Mouse (Mus musculus) CH12.LX (cell line): ENCODE results near the gene Zc3h18. TPM values are rescaled to one million over a fixed set of nuclear protein-coding genes. Genes with fewer than 3 reads are reported as not detected.
A peak's percentile ranks its signal among the peaks of the same experiment; 100 is the strongest.

Experiments used
- DNase-seq: peaks from one replicate; pipeline ENCODE4 v3.0.0-alpha.2; 2013; ENCODE audit errors: extremely low read depth
- H3K27ac ChIP-seq: 2 replicates; pipeline ENCODE4 v1.5.1; 2012; ENCODE audit warnings: low read depth, mild to moderate bottlenecking, control low read depth, moderate library complexity; ENCODE audit not compliant: insufficient read depth
- H3K27me3 ChIP-seq: replicated peaks from 2 replicates; pipeline ENCODE3; 2012; ENCODE audit warnings: inconsistent platforms
- H3K36me3 ChIP-seq, 2 experiments: replicated peaks in 1 of 2; 2 replicates each; pipeline versions ENCODE3 to v1.6.1; 2012; ENCODE audit warnings: inconsistent platforms in 1 of 2, low read length in 1 of 2, mild to moderate bottlenecking in 1 of 2, mixed read lengths in 1 of 2, moderate library complexity in 1 of 2; ENCODE audit not compliant: control insufficient read depth in 1 of 2, insufficient read depth in 1 of 2
- H3K4me1 ChIP-seq, 2 experiments: 2 replicates each; pipeline ENCODE4 v1.6.1; 2012; ENCODE audit warnings: inconsistent platforms in 1 of 2, moderate library complexity in 1 of 2; ENCODE audit not compliant: insufficient read depth in 2 of 2, control insufficient read depth in 1 of 2
- H3K4me2 ChIP-seq: 2 replicates; pipeline ENCODE4 v1.6.1; 2012; ENCODE audit warnings: low read depth, mild to moderate bottlenecking, control low read depth; ENCODE audit not compliant: poor library complexity, insufficient read depth, severe bottlenecking
- H3K4me3 ChIP-seq, 3 experiments: fragments of 150-350 bp in 1 of 3; sonication (generic) in 1 of 3; replicated peaks in 1 of 3; 2 replicates each; pipeline versions ENCODE3 to v1.5.1; 2011 to 2012; ENCODE audit warnings: low read depth in 2 of 3, low read length in 2 of 3, mild to moderate bottlenecking in 2 of 3, moderate library complexity in 2 of 3, control low read depth in 1 of 3, improper control_type of control experiment in 1 of 3, inconsistent platforms in 1 of 3, mixed read lengths in 1 of 3; ENCODE audit not compliant: poor library complexity in 1 of 3
- H3K79me2 ChIP-seq: replicated peaks from 2 replicates; pipeline ENCODE4 v1.6.1; 2012; ENCODE audit warnings: mild to moderate bottlenecking, moderate library complexity; ENCODE audit not compliant: control insufficient read depth, poor library complexity, insufficient read depth, severe bottlenecking; ENCODE audit errors: extremely low read depth
- H3K9ac ChIP-seq: 2 replicates; pipeline ENCODE4 v1.6.1; 2012; ENCODE audit warnings: low read depth, mild to moderate bottlenecking, control low read depth, moderate library complexity; ENCODE audit not compliant: insufficient read depth
- H3K9me3 ChIP-seq: replicated peaks from 2 replicates; pipeline ENCODE3; 2012; ENCODE audit warnings: low read length, inconsistent platforms, mixed read lengths
- BHLHE40 ChIP-seq: IDR thresholded peaks from 2 replicates; pipeline ENCODE4 v1.6.1; 2011; ENCODE audit warnings: mild to moderate bottlenecking, low read depth, low read length, improper control_type of control experiment
- CHD1 ChIP-seq: IDR thresholded peaks from 2 replicates; pipeline ENCODE4 v1.6.1; 2012; ENCODE audit warnings: low read depth, low read length, improper control_type of control experiment, inconsistent platforms
- CTCF ChIP-seq, 2 experiments: IDR thresholded peaks in 1 of 2; conservative IDR thresholded peaks in 1 of 2; 2 replicates each; pipeline ENCODE4 v1.5.1; 2011 to 2012; ENCODE audit warnings: low read depth in 2 of 2, low read length in 2 of 2, improper control_type of control experiment in 1 of 2, inconsistent platforms in 1 of 2, mild to moderate bottlenecking in 1 of 2, moderate library complexity in 1 of 2
- ELF1 ChIP-seq: IDR thresholded peaks from 2 replicates; pipeline ENCODE4 v1.6.1; 2014; ENCODE audit warnings: low read depth, mild to moderate bottlenecking, inconsistent platforms, low read length, improper control_type of control experiment
- EP300 ChIP-seq: IDR thresholded peaks from 2 replicates; pipeline ENCODE4 v1.6.1; 2011; ENCODE audit warnings: low read length, improper control_type of control experiment
- ETS1 ChIP-seq: conservative IDR thresholded peaks from 2 replicates; pipeline ENCODE4 v1.6.1; 2012; ENCODE audit warnings: low read depth, mild to moderate bottlenecking, inconsistent platforms, low read length, improper control_type of control experiment, moderate library complexity
- GABPA ChIP-seq: IDR thresholded peaks from 2 replicates; pipeline ENCODE4 v1.6.1; 2012; ENCODE audit warnings: low read depth, low read length, improper control_type of control experiment, inconsistent platforms; ENCODE audit not compliant: insufficient replicate concordance
- HCFC1 ChIP-seq: IDR thresholded peaks from 2 replicates; pipeline ENCODE4 v1.6.1; 2012; ENCODE audit warnings: low read depth, mild to moderate bottlenecking, inconsistent platforms, low read length, improper control_type of control experiment
- JUN ChIP-seq: IDR thresholded peaks from 2 replicates; pipeline ENCODE4 v1.6.1; 2011; ENCODE audit warnings: low read depth, mild to moderate bottlenecking, low read length, improper control_type of control experiment, moderate library complexity; ENCODE audit not compliant: insufficient read depth
- KAT2A ChIP-seq: IDR thresholded peaks from 2 replicates; pipeline ENCODE4 v1.6.1; 2012; ENCODE audit warnings: low read length, improper control_type of control experiment, inconsistent platforms; ENCODE audit not compliant: insufficient replicate concordance
- MAFK ChIP-seq: IDR thresholded peaks from 2 replicates; pipeline ENCODE4 v1.6.1; 2011; ENCODE audit warnings: low read length, improper control_type of control experiment; ENCODE audit not compliant: insufficient replicate concordance
- MAX ChIP-seq: IDR thresholded peaks from 2 replicates; pipeline ENCODE4 v1.6.1; 2011; ENCODE audit warnings: low read length, improper control_type of control experiment
- MEF2A ChIP-seq: IDR thresholded peaks from 2 replicates; pipeline ENCODE4 v1.6.1; 2014; ENCODE audit warnings: low read depth, mild to moderate bottlenecking, inconsistent platforms, low read length, improper control_type of control experiment, borderline replicate concordance
- MXI1 ChIP-seq: IDR thresholded peaks from 2 replicates; pipeline ENCODE4 v1.6.1; 2011; ENCODE audit warnings: mild to moderate bottlenecking, low read depth, low read length, improper control_type of control experiment
- MYC ChIP-seq: IDR thresholded peaks from 2 replicates; pipeline ENCODE4 v1.6.1; 2011; ENCODE audit warnings: low read depth, mild to moderate bottlenecking, improper control_type of control experiment, low read length
- NRF1 ChIP-seq: IDR thresholded peaks from 2 replicates; pipeline ENCODE4 v1.6.1; 2014; ENCODE audit warnings: low read depth, mild to moderate bottlenecking, inconsistent platforms, low read length, improper control_type of control experiment, moderate library complexity
- PAX5 ChIP-seq: IDR thresholded peaks from 2 replicates; pipeline ENCODE4 v1.6.1; 2012; ENCODE audit warnings: low read length, inconsistent platforms, mixed read lengths
- POLR2AphosphoS2 ChIP-seq: IDR thresholded peaks from 2 replicates; pipeline ENCODE4 v1.6.1; 2011; ENCODE audit warnings: low read depth, low read length, improper control_type of control experiment
- RAD21 ChIP-seq: IDR thresholded peaks from 2 replicates; pipeline ENCODE4 v1.6.1; 2011; ENCODE audit warnings: low read depth, mild to moderate bottlenecking, low read length, improper control_type of control experiment, moderate library complexity
- RCOR1 ChIP-seq: conservative IDR thresholded peaks from 2 replicates; pipeline ENCODE4 v1.6.1; 2012; ENCODE audit warnings: low read depth, mild to moderate bottlenecking, inconsistent platforms, low read length, improper control_type of control experiment
- SMC3 ChIP-seq: IDR thresholded peaks from 2 replicates; pipeline ENCODE4 v1.6.1; 2011; ENCODE audit warnings: low read depth, low read length, improper control_type of control experiment
- TCF12 ChIP-seq: IDR thresholded peaks from 2 replicates; pipeline ENCODE4 v1.6.1; 2014; ENCODE audit warnings: low read depth, mild to moderate bottlenecking, inconsistent platforms, low read length, improper control_type of control experiment
- UBTF ChIP-seq: IDR thresholded peaks from 2 replicates; pipeline ENCODE4 v1.6.1; 2012; ENCODE audit warnings: low read depth, mild to moderate bottlenecking, inconsistent platforms, low read length, improper control_type of control experiment, moderate library complexity
- USF1 ChIP-seq: IDR thresholded peaks from 2 replicates; pipeline ENCODE4 v1.6.1; 2014; ENCODE audit warnings: low read depth, mild to moderate bottlenecking, inconsistent platforms, low read length, improper control_type of control experiment
- USF2 ChIP-seq: conservative IDR thresholded peaks from 2 replicates; pipeline ENCODE4 v1.6.1; 2011; ENCODE audit warnings: low read depth, low read length, improper control_type of control experiment
- ZC3H11A ChIP-seq: IDR thresholded peaks from 2 replicates; pipeline ENCODE4 v1.6.1; 2012; ENCODE audit warnings: low read depth, mild to moderate bottlenecking, inconsistent platforms, low read length, improper control_type of control experiment
- dilution Hi-C: fragments of 300-500 bp; cut with MboI; formaldehyde crosslinking; loops from 2 replicates; pipeline ENCODE4 v1.14.3; 2020; ENCODE audit warnings: low sequenced_read_pairs; ENCODE audit not compliant: extremely low pct_unique_long_range_greater_than_20kb, extremely low pct_ligation_motif_present
- in situ Hi-C: fragments of 300-500 bp; cut with MboI; formaldehyde crosslinking; loops from 3 replicates; pipeline ENCODE4 v1.14.3; 2019; ENCODE audit warnings: low sequenced_read_pairs, low pct_ligation_motif_present, low pct_unique_long_range_greater_than_20kb, mixed read lengths
- polyA plus RNA-seq: library from polyadenylated mRNA; unstranded; fragments of >175 nt; gene quantifications from 2 replicates; pipeline ENCODE4 v1.2.1, GENCODE M21; 2012; ENCODE audit warnings: low read depth; ENCODE audit not compliant: insufficient read length
- total RNA-seq, 2 experiments: library from RNA; depleted of rRNA; stranded (reverse); fragments of 300-350 nt in 1 of 2; fragments of >200 nt in 1 of 2; gene quantifications; 2 replicates each; pipeline ENCODE4 v1.2.3; 2012 to 2014

Gene Zc3h18
- total and polyA plus RNA-seq, 3 experiments, result 34.6 to 83.0 (median 58.5) TPM

DNA sequence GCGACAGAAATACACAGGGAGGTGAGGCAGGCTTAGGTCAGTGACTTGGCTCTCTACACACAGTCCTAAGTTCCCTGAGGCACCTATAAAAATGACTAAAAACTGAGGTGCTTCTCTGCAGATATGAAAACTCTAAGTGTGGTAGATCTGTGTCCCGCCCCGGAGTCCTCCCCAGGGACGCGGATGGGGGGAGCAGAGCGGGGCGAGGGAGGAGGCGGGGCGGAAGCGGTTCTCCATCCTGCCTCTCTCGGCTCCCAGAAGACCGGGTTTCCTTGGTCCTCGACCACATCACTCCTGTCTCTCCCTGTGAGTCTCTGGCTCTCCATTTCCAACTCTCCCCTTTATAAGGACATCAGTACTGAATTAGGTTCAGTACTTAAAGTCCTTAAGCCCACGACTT, 32.7 kb upstream of the Zc3h18 start:
- Histone ChIP-seq H3K27ac (no peak overlapping the region), H3K27me3 (peaks cover 2% of the 10 kb centered on the region), H3K36me3 (peaks cover 0 to 10% of the 10 kb centered on the region in 2 experiments), H3K4me1 (peaks cover 8 to 29% of the 10 kb centered on the region in 2 experiments), H3K79me2 (no peaks in the 10 kb centered on the region), H3K4me3 (peak overlapping the region in 1 of 3 experiments; percentile 25), H3K4me2 (peak overlapping the region; percentile 26; the same call in 1 of the 2 replicates), H3K9ac (no peak overlapping the region), H3K9me3 (peaks cover 2% of the 10 kb centered on the region)
- no peak for DNase-seq
- dilution Hi-C loops, result no loop called here
- TF ChIP-seq CTCF (conservative IDR thresholded peaks at IDR 0.05 in 1 of 2, IDR thresholded peaks at IDR 0.05 in 1 of 2; ENCODE audit: low read depth in 2 of 2, low read length in 2 of 2), result no peak
- no peak for TF ChIP-seq NRF1
- TF ChIP-seq RAD21, result no peak
- no peak for TF ChIP-seq HCFC1
- no peak for TF ChIP-seq MXI1
- TF ChIP-seq ZC3H11A, result no peak
- TF ChIP-seq CHD1, result no peak
- TF ChIP-seq USF2, result no peak
- TF ChIP-seq MEF2A, result no peak
- TF ChIP-seq GABPA, result no peak
- TF ChIP-seq JUN, result no peak
- no peak for TF ChIP-seq SMC3
- TF ChIP-seq MAX, result no peak
- in situ Hi-C loops, result no loop called here

GRCm38 (mm10) chr8:122344219-122344618, 32.2 kb upstream of the Zc3h18 start:
- H3K4me2 ChIP-seq, result no peak overlapping the region
- no peak overlapping the region for H3K27ac ChIP-seq
- peaks cover 2% of the 10 kb centered on the region for H3K9me3 ChIP-seq
- no peak overlapping the region for H3K4me3 ChIP-seq
- peaks cover 2% of the 10 kb centered on the region for H3K27me3 ChIP-seq
- H3K4me1 ChIP-seq, result peaks cover 8 to 29% of the 10 kb centered on the region in 2 experiments
- DNase-seq, result no peak
- peaks cover 0 to 6% of the 10 kb centered on the region in 2 experiments for H3K36me3 ChIP-seq
- dilution Hi-C loops (no loop called here), in situ Hi-C loops (no loop called here)
- no peak for TF ChIP-seq USF1
- no peak for TF ChIP-seq POLR2AphosphoS2
- no peak for TF ChIP-seq BHLHE40
- TF ChIP-seq ELF1, result no peak
- no peak for TF ChIP-seq RCOR1
- TF ChIP-seq CHD1, result no peak
- no peak for TF ChIP-seq MYC
- TF ChIP-seq PAX5, result no peak
- TF ChIP-seq TCF12, result no peak
- no peak for TF ChIP-seq NRF1
- TF ChIP-seq UBTF, result no peak
- no peak for TF ChIP-seq GABPA
- TF ChIP-seq JUN, result no peak
- TF ChIP-seq KAT2A, result no peak
- no peak for TF ChIP-seq ETS1
- TF ChIP-seq MEF2A, result no peak
- TF ChIP-seq CTCF (conservative IDR thresholded peaks at IDR 0.05 in 1 of 2, IDR thresholded peaks at IDR 0.05 in 1 of 2; ENCODE audit: low read depth in 2 of 2, low read length in 2 of 2), result no peak
- no peak for TF ChIP-seq MAFK
- TF ChIP-seq EP300, result no peak
- H3K9ac ChIP-seq, result no peak overlapping the region
- H3K79me2 ChIP-seq, result no peaks in the 10 kb centered on the region
